Mouse (Mus musculus): ENCODE measurements at regions not wholly inside any gene's neighbourhood (a gene's known extent, or its start where the extent isn't known, plus 50 kb on each side); places are given as distances from the start of the nearest gene placed in this dataset.

GRCm38 (mm10) chr9:74698229-74698628, 163.5 kb upstream of the Onecut1 start:
- no peak for TF ChIP-seq CTCF (IDR thresholded peaks at IDR 0.05; ENCODE audit: low read depth)
- no peak for TF ChIP-seq EP300 (IDR thresholded peaks at IDR 0.05; ENCODE audit: low read depth)

Measured in liver, postnatal 0 days (tissue).